Mouse (Mus musculus) forebrain, embryonic 13.5 days (tissue): ENCODE data around the gene Mcub. TPM values are rescaled to one million over a fixed set of nuclear protein-coding genes. Genes with fewer than 3 reads are reported as not detected.

Experiments used
- ATAC-seq: fragments of 200-750 bp; cut with Nextera tagmentation; 2 replicates; pipeline ENCODE4 v1.8.0; 2017
- H3K27ac ChIP-seq: fragments of 300-500 bp; sonication (generic); 2 replicates; pipeline ENCODE4 v1.5.1; 2015; ENCODE audit warnings: inconsistent platforms, mild to moderate bottlenecking, moderate library complexity
- H3K27me3 ChIP-seq: fragments of 300-500 bp; sonication (generic); 2 replicates; pipeline ENCODE4 v1.6.1; 2015; ENCODE audit warnings: mild to moderate bottlenecking, inconsistent platforms
- H3K36me3 ChIP-seq: fragments of 300-500 bp; sonication (generic); 2 replicates; pipeline ENCODE4 v1.6.1; 2015; ENCODE audit warnings: mild to moderate bottlenecking, inconsistent platforms; ENCODE audit not compliant: poor library complexity, severe bottlenecking
- H3K4me1 ChIP-seq: fragments of 300-500 bp; sonication (generic); 2 replicates; pipeline ENCODE4 v1.6.1; 2015; ENCODE audit warnings: inconsistent platforms
- H3K4me2 ChIP-seq: fragments of 300-500 bp; sonication (generic); 2 replicates; pipeline ENCODE4 v1.6.1; 2015; ENCODE audit warnings: inconsistent platforms, mild to moderate bottlenecking, moderate library complexity
- H3K4me3 ChIP-seq: fragments of 300-500 bp; sonication (generic); 2 replicates; pipeline ENCODE4 v1.5.1; 2015; ENCODE audit warnings: mild to moderate bottlenecking, inconsistent platforms
- H3K9ac ChIP-seq: fragments of 300-500 bp; sonication (generic); 2 replicates; pipeline ENCODE4 v1.6.1; 2015; ENCODE audit warnings: mild to moderate bottlenecking, inconsistent platforms
- H3K9me3 ChIP-seq: fragments of 300-500 bp; sonication (generic); replicated peaks from 2 replicates; pipeline ENCODE4 v1.6.1; 2016; ENCODE audit warnings: inconsistent platforms
- WGBS: fragments of 180-500 bp; shearing (Covaris S2); methylation state at CpG from one replicate; pipeline ENCODE4 v1.1.7; 2015; 5-methylcytosine and 5-hydroxymethylcytosine counted together
- polyA plus RNA-seq: library from polyadenylated mRNA; unstranded; fragments of >200 nt; fragmentation: Nextera tagmentation; extraction: Ambion mirVana; gene quantifications from 2 replicates; pipeline ENCODE4 v1.2.1, GENCODE M21; 2015

Mcub gene
- polyA plus RNA-seq, 1 experiment from 2014 or later: 6.7 TPM

- ATAC-seq: no peak
- Histone ChIP-seq H3K27me3 (no peaks in the 10 kb centered on the region), H3K27ac (no peak overlapping the region), H3K4me2 (no peak overlapping the region), H3K4me1 (peaks cover under 1% of the 10 kb centered on the region; the same call in 1 of the 2 replicates), H3K9me3 (no peaks in the 10 kb centered on the region), H3K36me3 (peaks cover 43% of the 10 kb centered on the region), H3K9ac (no peak overlapping the region), H3K4me3 (no peak overlapping the region)
- 92% methylated on average over 13 of the region's 13 CpGs for WGBS
Observed at GRCm38 (mm10) chr3:129913241-129913640, 56.8 kb downstream of the Mcub start.

- Histone ChIP-seq H3K27me3 (no peaks in the 10 kb centered on the region), H3K9me3 (no peaks in the 10 kb centered on the region), H3K27ac (no peak overlapping the region), H3K36me3 (peaks cover 46% of the 10 kb centered on the region), H3K4me3 (no peak overlapping the region), H3K4me1 (no peaks in the 10 kb centered on the region), H3K9ac (no peak overlapping the region), H3K4me2 (no peak overlapping the region)
- no peak for ATAC-seq
- WGBS: 95% methylated on average over 14 of the region's 14 CpGs
Observed at GRCm38 (mm10) chr3:129912025-129912424, 58.0 kb downstream of the Mcub start.

DNA sequence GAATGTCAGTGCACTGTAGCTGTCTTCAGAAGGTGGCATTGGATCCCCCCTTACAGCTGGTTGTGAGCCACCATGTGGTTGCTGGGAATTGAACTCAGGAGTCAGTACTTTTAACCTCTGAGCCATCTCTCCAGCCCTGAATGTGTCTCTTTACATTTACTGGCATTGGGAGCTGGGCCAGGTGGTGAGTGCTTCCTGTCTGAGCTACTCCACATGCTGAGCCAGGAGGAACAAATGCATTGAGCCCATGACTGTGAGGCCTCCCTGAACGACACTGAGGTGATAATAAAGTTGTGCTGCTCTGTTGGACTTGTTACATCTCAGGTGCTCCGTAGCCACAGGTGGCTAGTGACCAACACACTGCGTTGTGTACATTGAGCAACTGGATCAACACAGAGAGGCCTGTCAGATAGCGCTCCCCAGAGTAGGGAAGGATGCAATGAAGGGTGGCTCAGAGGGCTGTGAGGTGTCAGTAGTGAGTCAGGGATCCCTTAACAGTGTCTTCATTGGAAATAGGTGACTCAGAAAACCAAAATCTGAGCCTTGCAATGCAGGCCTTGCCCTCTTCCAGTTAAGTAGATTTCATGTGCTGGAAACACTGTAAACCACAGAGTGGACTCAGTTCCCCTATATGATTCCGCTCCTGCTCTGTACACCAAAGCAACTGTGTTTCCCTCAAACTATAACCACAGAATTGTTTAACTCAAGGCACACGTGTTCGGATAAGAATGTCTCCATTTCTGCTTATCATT lies 65.4 kb downstream of the Mcub start:
- H3K36me3 ChIP-seq: peaks cover 19% of the 10 kb centered on the region
- H3K4me1 ChIP-seq: peaks cover 13% of the 10 kb centered on the region
- H3K4me3 ChIP-seq: no peak overlapping the region
- no peak overlapping the region for H3K4me2 ChIP-seq
- no peak overlapping the region for H3K9ac ChIP-seq
- H3K9me3 ChIP-seq: no peaks in the 10 kb centered on the region
- no peaks in the 10 kb centered on the region for H3K27me3 ChIP-seq
- no peak overlapping the region for H3K27ac ChIP-seq
- WGBS: 94% methylated on average over 7 of the region's 7 CpGs
- ATAC-seq: no peak

DNA sequence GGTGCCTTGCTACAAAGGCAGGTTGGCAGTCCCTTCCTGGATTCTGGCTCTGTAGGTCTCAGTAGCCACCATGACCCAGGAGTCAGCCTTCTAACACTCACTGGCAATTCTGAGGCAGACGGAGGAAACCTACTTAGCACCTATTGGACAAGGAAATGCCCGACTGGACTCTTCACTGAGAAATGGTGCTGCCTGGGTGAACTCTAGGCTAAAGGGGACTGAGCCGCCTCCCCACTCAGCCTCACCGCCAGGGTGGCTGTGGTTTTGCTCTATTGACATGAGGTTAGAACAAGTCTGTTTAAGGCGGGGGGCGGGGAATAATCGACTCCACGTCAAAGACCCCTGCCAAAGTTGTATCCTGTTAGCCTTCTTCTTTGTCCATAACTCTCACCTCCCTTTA lies 66.1 kb downstream of the Mcub start:
- no peak for ATAC-seq
- H3K27me3 ChIP-seq: no peaks in the 10 kb centered on the region
- peaks cover 13% of the 10 kb centered on the region for H3K4me1 ChIP-seq
- H3K9me3 ChIP-seq: no peaks in the 10 kb centered on the region
- WGBS: 91% methylated on average over 8 of the region's 8 CpGs
- no peak overlapping the region for H3K9ac ChIP-seq
- no peak overlapping the region for H3K4me3 ChIP-seq
- no peak overlapping the region for H3K27ac ChIP-seq
- peaks cover 12% of the 10 kb centered on the region for H3K36me3 ChIP-seq
- H3K4me2 ChIP-seq: no peak overlapping the region

GRCm38 (mm10) chr3:129903369-129903768 lies 66.6 kb downstream of the Mcub start:
- Histone ChIP-seq H3K9me3 (no peaks in the 10 kb centered on the region), H3K36me3 (peaks cover 7% of the 10 kb centered on the region), H3K27me3 (no peaks in the 10 kb centered on the region), H3K9ac (no peak overlapping the region), H3K27ac (no peak overlapping the region), H3K4me3 (no peak overlapping the region), H3K4me1 (peaks cover 13% of the 10 kb centered on the region), H3K4me2 (no peak overlapping the region)
- 96% methylated on average over 3 of the region's 3 CpGs for WGBS
- ATAC-seq: no peak

GRCm38 (mm10) chr3:129901271-129901809 lies 68.7 kb downstream of the Mcub start, which contains the start of gene Casp6:
Gene Casp6, plus strand, starts transcription at chr3:129901425.
- WGBS: under 1% methylated on average over 34 of the region's 34 CpGs

GRCm38 (mm10) chr3:129898886-129899285 lies 71.1 kb downstream of the Mcub start:
- WGBS: 61% methylated on average over 4 of the region's 4 CpGs
- peaks cover 13% of the 10 kb centered on the region for H3K4me1 ChIP-seq
- no peaks in the 10 kb centered on the region for H3K9me3 ChIP-seq
- no peak for ATAC-seq
- H3K4me2 ChIP-seq: no peak overlapping the region
- H3K36me3 ChIP-seq: no peaks in the 10 kb centered on the region
- no peak overlapping the region for H3K27ac ChIP-seq
- no peaks in the 10 kb centered on the region for H3K27me3 ChIP-seq
- H3K9ac ChIP-seq: no peak overlapping the region
- no peak overlapping the region for H3K4me3 ChIP-seq

More at GRCm38 (mm10) chr3:129901271-129901809, 68.7 kb downstream of the Mcub start, which contains the start of gene Casp6:
- H3K4me3 ChIP-seq: peak within 1 kb of the TSS; percentile 62
- peaks cover 4% of the 10 kb centered on the region; the same call in 1 of the 2 replicates for H3K36me3 ChIP-seq
- ATAC-seq: peak; percentile 96
- H3K27ac ChIP-seq: no peak within 1 kb of the TSS; the same call in 1 of the 2 replicates
- H3K4me2 ChIP-seq: peak within 1 kb of the TSS; percentile 76
- peak within 1 kb of the TSS; percentile 72 for H3K9ac ChIP-seq
- no peaks in the 10 kb centered on the region for H3K27me3 ChIP-seq
- H3K9me3 ChIP-seq: no peaks in the 10 kb centered on the region
- H3K4me1 ChIP-seq: peaks cover 13% of the 10 kb centered on the region

DNA sequence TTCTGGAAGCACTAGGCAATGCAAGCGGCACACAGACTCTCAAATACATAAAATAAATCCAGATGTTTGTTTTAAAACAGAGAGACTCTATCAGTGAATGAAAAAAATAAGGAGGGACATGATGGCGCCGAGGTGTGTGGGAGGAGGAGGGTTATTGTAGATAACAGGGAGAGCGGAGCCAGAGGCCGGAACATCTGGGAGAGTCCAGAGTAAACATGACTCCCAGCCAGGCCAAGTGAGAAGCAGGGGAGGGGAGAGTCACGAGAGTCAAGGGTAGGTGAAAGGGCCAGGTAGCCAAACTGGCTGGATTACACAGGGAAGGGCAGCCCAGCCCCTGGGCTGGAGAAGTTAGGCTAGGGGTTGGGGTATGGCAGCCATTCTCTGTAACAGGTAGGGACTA lies 73.4 kb downstream of the Mcub start:
- 87% methylated on average over 6 of the region's 6 CpGs for WGBS
- H3K36me3 ChIP-seq: peaks cover 14% of the 10 kb centered on the region; the same call in 1 of the 2 replicates
- no peak overlapping the region for H3K27ac ChIP-seq
- no peak overlapping the region for H3K4me3 ChIP-seq
- H3K4me1 ChIP-seq: peaks cover 4% of the 10 kb centered on the region
- H3K4me2 ChIP-seq: no peak overlapping the region
- no peaks in the 10 kb centered on the region for H3K27me3 ChIP-seq
- no peak overlapping the region for H3K9ac ChIP-seq
- ATAC-seq: no peak
- no peaks in the 10 kb centered on the region for H3K9me3 ChIP-seq

DNA sequence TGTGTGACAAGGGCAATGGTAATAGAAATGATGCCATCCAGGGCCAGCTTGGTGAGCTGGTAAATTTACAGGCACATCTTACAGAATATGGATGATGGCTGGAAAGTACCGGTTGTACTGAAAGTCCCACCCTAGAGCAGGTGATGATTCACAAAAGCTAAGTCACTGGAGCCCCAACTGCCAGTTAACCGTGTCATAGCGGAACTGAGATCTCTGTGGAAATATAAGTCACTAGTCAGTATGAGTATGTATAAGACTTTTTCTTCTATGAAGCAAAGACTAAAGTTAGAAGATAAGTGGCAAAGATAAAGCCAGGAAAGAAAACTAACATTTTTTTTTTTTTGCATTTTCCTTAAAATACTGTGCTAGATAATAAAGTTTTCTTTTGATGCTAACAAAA lies 76.9 kb downstream of the Mcub start:
- Histone ChIP-seq H3K36me3 (peaks cover 27% of the 10 kb centered on the region), H3K4me3 (no peak overlapping the region), H3K4me1 (no peaks in the 10 kb centered on the region), H3K4me2 (no peak overlapping the region), H3K27me3 (no peaks in the 10 kb centered on the region), H3K9me3 (no peaks in the 10 kb centered on the region), H3K9ac (no peak overlapping the region), H3K27ac (no peak overlapping the region)
- 94% methylated on average over 3 of the region's 3 CpGs for WGBS
- ATAC-seq: no peak

DNA sequence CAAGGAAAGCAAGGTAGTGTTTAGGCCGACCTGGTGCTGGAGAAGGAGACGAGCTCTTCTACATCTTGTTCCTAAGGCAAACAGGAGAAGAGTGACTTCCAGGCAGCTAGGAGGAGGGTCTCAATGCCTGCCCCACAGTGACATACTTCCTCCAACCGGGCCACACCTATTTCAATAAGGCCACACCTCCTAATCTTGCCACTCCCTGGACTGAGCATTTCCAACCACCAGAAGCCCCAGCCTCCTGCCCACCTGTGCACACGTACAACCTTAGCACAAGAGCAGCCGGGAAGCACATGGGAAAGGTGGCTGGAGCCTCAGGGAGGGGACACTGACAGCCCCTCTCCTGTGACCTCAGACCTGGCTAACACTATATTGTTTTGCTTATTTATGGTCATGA lies 78.0 kb downstream of the Mcub start:
- 89% methylated on average over 5 of the region's 5 CpGs for WGBS
- Histone ChIP-seq H3K4me2 (no peak overlapping the region), H3K27ac (no peak overlapping the region), H3K9ac (no peak overlapping the region), H3K9me3 (no peaks in the 10 kb centered on the region), H3K4me1 (no peaks in the 10 kb centered on the region), H3K36me3 (peaks cover 27% of the 10 kb centered on the region), H3K4me3 (no peak overlapping the region), H3K27me3 (no peaks in the 10 kb centered on the region)
- no peak for ATAC-seq

- Histone ChIP-seq H3K27me3 (no peaks in the 10 kb centered on the region), H3K4me3 (no peak overlapping the region), H3K9ac (no peak overlapping the region), H3K4me1 (no peaks in the 10 kb centered on the region), H3K27ac (no peak overlapping the region), H3K9me3 (no peaks in the 10 kb centered on the region), H3K36me3 (peaks cover 21% of the 10 kb centered on the region), H3K4me2 (no peak overlapping the region)
- ATAC-seq: no peak
- WGBS: 92% methylated on average over 13 of the region's 13 CpGs
Observed at GRCm38 (mm10) chr3:129887779-129888517, 82.1 kb downstream of the Mcub start.

- Histone ChIP-seq H3K27me3 (no peaks in the 10 kb centered on the region), H3K36me3 (peaks cover 13% of the 10 kb centered on the region), H3K4me2 (no peak overlapping the region), H3K4me3 (no peak overlapping the region), H3K27ac (no peak overlapping the region), H3K9ac (no peak overlapping the region), H3K9me3 (no peaks in the 10 kb centered on the region), H3K4me1 (no peaks in the 10 kb centered on the region)
- ATAC-seq: no peak
- 84% methylated on average over 5 of the region's 5 CpGs for WGBS
Observed at GRCm38 (mm10) chr3:129886430-129886829, 83.6 kb downstream of the Mcub start.
